Mouse (Mus musculus) cortical plate, adult 2 months (tissue): Measurements from ENCODE around the gene Chchd1. TPM values are rescaled to one million over a fixed set of nuclear protein-coding genes. Genes with fewer than 3 reads are reported as not detected.

Experiments
- H3K27ac ChIP-seq: fragments of 200-500 bp; 2 replicates; pipeline ENCODE4 v1.5.1; 2012; ENCODE audit warnings: low read length, control low read depth, inconsistent platforms; ENCODE audit not compliant: insufficient read depth
- H3K4me1 ChIP-seq: fragments of 200-500 bp; 2 replicates; pipeline ENCODE4 v1.6.1; 2011; ENCODE audit warnings: low read length; ENCODE audit not compliant: control insufficient read depth, insufficient read depth
- H3K4me3 ChIP-seq: fragments of 200-500 bp; 2 replicates; pipeline ENCODE4 v1.5.1; 2011; ENCODE audit warnings: mild to moderate bottlenecking, low read length, control low read depth; ENCODE audit not compliant: insufficient read depth
- CTCF ChIP-seq: fragments of 200-500 bp; IDR thresholded peaks from 2 replicates; pipeline ENCODE4 v1.5.1; 2011; ENCODE audit warnings: mild to moderate bottlenecking, control low read depth, low read length; ENCODE audit not compliant: insufficient read depth; ENCODE audit errors: extremely low read depth
- POLR2A ChIP-seq: fragments of 200-500 bp; IDR thresholded peaks from 2 replicates; pipeline ENCODE4 v1.6.1; 2011; ENCODE audit warnings: mild to moderate bottlenecking, low read length, control low read depth; ENCODE audit not compliant: insufficient read depth; ENCODE audit errors: extremely low read depth
- polyA plus RNA-seq: library from polyadenylated mRNA; depleted of rRNA; stranded (reverse); fragments of >200 nt; gene quantifications from 2 replicates; pipeline ENCODE4 v1.2.3, GENCODE M21; 2012

The Chchd1 gene
- polyA plus RNA-seq, 1 experiment: 85.9 TPM

GRCm38 (mm10) chr14:20721371-20721770, 18.6 kb downstream of the Chchd1 start:
- Histone ChIP-seq H3K4me1 (no peaks in the 10 kb centered on the region), H3K4me3 (no peak overlapping the region), H3K27ac (no peak overlapping the region)
- TF ChIP-seq CTCF (no peak), POLR2A (no peak)

- Histone ChIP-seq H3K4me1 (no peaks in the 10 kb centered on the region), H3K4me3 (no peak overlapping the region), H3K27ac (no peak overlapping the region)
- TF ChIP-seq POLR2A: no peak
- no peak for TF ChIP-seq CTCF
These were observed 20.2 kb downstream of the Chchd1 start for GRCm38 (mm10) chr14:20723006-20723405.

- Histone ChIP-seq H3K4me1 (no peaks in the 10 kb centered on the region), H3K4me3 (no peak overlapping the region), H3K27ac (no peak overlapping the region)
- TF ChIP-seq CTCF (peak; percentile 76), POLR2A (no peak)
These were observed 21.2 kb downstream of the Chchd1 start for GRCm38 (mm10) chr14:20724043-20724442.

GRCm38 (mm10) chr14:20725660-20726339, 23.0 kb downstream of the Chchd1 start:
- Histone ChIP-seq H3K4me3 (no peak overlapping the region), H3K4me1 (no peaks in the 10 kb centered on the region; the same call in 1 of the 2 replicates), H3K27ac (no peak overlapping the region)
- TF ChIP-seq POLR2A (no peak), CTCF (no peak)

- no peak overlapping the region for H3K4me3 ChIP-seq
- H3K4me1 ChIP-seq: peaks cover 1% of the 10 kb centered on the region; the same call in 1 of the 2 replicates
- H3K27ac ChIP-seq: no peak overlapping the region
- TF ChIP-seq POLR2A: no peak
- no peak for TF ChIP-seq CTCF
These were observed 27.1 kb downstream of the Chchd1 start for GRCm38 (mm10) chr14:20729871-20730270.

GRCm38 (mm10) chr14:20730853-20731602, 28.2 kb downstream of the Chchd1 start:
- Histone ChIP-seq H3K4me1 (peaks cover 1% of the 10 kb centered on the region; the same call in 1 of the 2 replicates), H3K4me3 (no peak overlapping the region), H3K27ac (no peak overlapping the region)
- no peak for TF ChIP-seq CTCF
- no peak for TF ChIP-seq POLR2A

GRCm38 (mm10) chr14:20733041-20733951, 30.5 kb downstream of the Chchd1 start:
- H3K4me3 ChIP-seq: peak overlapping the region; percentile 85
- H3K27ac ChIP-seq: no peak overlapping the region
- peaks cover 1% of the 10 kb centered on the region; the same call in 1 of the 2 replicates for H3K4me1 ChIP-seq
- TF ChIP-seq POLR2A (no peak), CTCF (no peak)

- Histone ChIP-seq H3K4me3 (peak within 1 kb of the TSS; percentile 85), H3K4me1 (peaks cover 1% of the 10 kb centered on the region; the same call in 1 of the 2 replicates), H3K27ac (peak within 1 kb of the TSS; percentile 88)
- no peak for TF ChIP-seq CTCF
- TF ChIP-seq POLR2A: 0 out of 2 replicates have a peak, but pooled peaks have one; percentile 35
These were observed 31.4 kb downstream of the Chchd1 start, which contains the start of gene Ndst2 for GRCm38 (mm10) chr14:20733952-20734774. TSS of gene Ndst2 (minus strand) at chr14:20734562.
